Mouse (Mus musculus): ENCODE results near the gene Pmfbp1. TPM values are rescaled to one million over a fixed set of nuclear protein-coding genes. Genes with fewer than 3 reads are reported as not detected.

Gene Pmfbp1
- polyA plus RNA-seq, 1 experiment from 2014 or later: not detected

GRCm38 (mm10) chr8:109468112-109468511 is 25.7 kb upstream of the Pmfbp1 start:
- H3K27ac ChIP-seq: no peak overlapping the region
- H3K27me3 ChIP-seq: no peaks in the 10 kb centered on the region
- no peaks in the 10 kb centered on the region for H3K9me3 ChIP-seq
- peaks cover 19% of the 10 kb centered on the region for H3K4me1 ChIP-seq
- no peaks in the 10 kb centered on the region for H3K36me3 ChIP-seq
- H3K4me3 ChIP-seq: no peak overlapping the region
- H3K4me2 ChIP-seq: no peak overlapping the region
- 73% methylated on average over 11 of the region's 11 CpGs for WGBS
- no peak for ATAC-seq (ENCODE audit: borderline replicate concordance, extremely low read depth, low FRiP score, low TSS enrichment)
- H3K9ac ChIP-seq: no peak overlapping the region

- Histone ChIP-seq H3K27me3 (no peaks in the 10 kb centered on the region), H3K9me3 (no peaks in the 10 kb centered on the region), H3K27ac (no peak overlapping the region), H3K4me1 (no peaks in the 10 kb centered on the region), H3K36me3 (no peaks in the 10 kb centered on the region), H3K4me2 (no peak overlapping the region), H3K4me3 (no peak overlapping the region), H3K9ac (no peak overlapping the region)
- ATAC-seq (ENCODE audit: borderline replicate concordance, extremely low read depth, low FRiP score, low TSS enrichment): no peak
- WGBS: 56% methylated on average over 6 of the region's 6 CpGs
Measured at GRCm38 (mm10) chr8:109471876-109472275, 22.0 kb upstream of the Pmfbp1 start.

GRCm38 (mm10) chr8:109472400-109472799 is 21.4 kb upstream of the Pmfbp1 start:
- 75% methylated on average over 8 of the region's 8 CpGs for WGBS
- H3K4me1 ChIP-seq: no peaks in the 10 kb centered on the region
- no peak overlapping the region for H3K9ac ChIP-seq
- no peaks in the 10 kb centered on the region for H3K36me3 ChIP-seq
- no peak overlapping the region for H3K4me3 ChIP-seq
- no peaks in the 10 kb centered on the region for H3K9me3 ChIP-seq
- H3K4me2 ChIP-seq: no peak overlapping the region
- ATAC-seq (ENCODE audit: borderline replicate concordance, extremely low read depth, low FRiP score, low TSS enrichment): no peak
- H3K27ac ChIP-seq: no peak overlapping the region
- no peaks in the 10 kb centered on the region for H3K27me3 ChIP-seq

GRCm38 (mm10) chr8:109474442-109475121 is 19.2 kb upstream of the Pmfbp1 start:
- Histone ChIP-seq H3K36me3 (no peaks in the 10 kb centered on the region), H3K4me1 (no peaks in the 10 kb centered on the region), H3K4me2 (no peak overlapping the region), H3K27ac (no peak overlapping the region), H3K9me3 (no peaks in the 10 kb centered on the region), H3K27me3 (no peaks in the 10 kb centered on the region), H3K4me3 (no peak overlapping the region), H3K9ac (no peak overlapping the region)
- ATAC-seq (ENCODE audit: borderline replicate concordance, extremely low read depth, low FRiP score, low TSS enrichment): no peak
- WGBS: 53% methylated on average over 14 of the region's 14 CpGs

- no peak for ATAC-seq (ENCODE audit: borderline replicate concordance, extremely low read depth, low FRiP score, low TSS enrichment)
- H3K9ac ChIP-seq: no peak overlapping the region
- H3K4me3 ChIP-seq: no peak overlapping the region
- no peak overlapping the region for H3K27ac ChIP-seq
- no peaks in the 10 kb centered on the region for H3K36me3 ChIP-seq
- H3K9me3 ChIP-seq: no peaks in the 10 kb centered on the region
- H3K4me1 ChIP-seq: no peaks in the 10 kb centered on the region
- H3K27me3 ChIP-seq: no peaks in the 10 kb centered on the region
- no peak overlapping the region for H3K4me2 ChIP-seq
- 70% methylated on average over 4 of the region's 4 CpGs for WGBS
Measured at GRCm38 (mm10) chr8:109475436-109475835, 18.4 kb upstream of the Pmfbp1 start.

GRCm38 (mm10) chr8:109478586-109478985 is 15.2 kb upstream of the Pmfbp1 start:
- Histone ChIP-seq H3K27ac (no peak overlapping the region), H3K9ac (no peak overlapping the region), H3K9me3 (no peaks in the 10 kb centered on the region), H3K4me1 (no peaks in the 10 kb centered on the region), H3K4me2 (no peak overlapping the region), H3K36me3 (no peaks in the 10 kb centered on the region), H3K4me3 (no peak overlapping the region), H3K27me3 (no peaks in the 10 kb centered on the region)
- 63% methylated on average over 6 of the region's 6 CpGs for WGBS
- ATAC-seq (ENCODE audit: borderline replicate concordance, extremely low read depth, low FRiP score, low TSS enrichment): no peak

- Histone ChIP-seq H3K9ac (no peak overlapping the region), H3K27me3 (no peaks in the 10 kb centered on the region), H3K4me2 (no peak overlapping the region), H3K4me3 (no peak overlapping the region), H3K9me3 (no peaks in the 10 kb centered on the region), H3K36me3 (no peaks in the 10 kb centered on the region), H3K27ac (no peak overlapping the region), H3K4me1 (no peaks in the 10 kb centered on the region)
- 63% methylated on average over 11 of the region's 11 CpGs for WGBS
- no peak for ATAC-seq (ENCODE audit: borderline replicate concordance, extremely low read depth, low FRiP score, low TSS enrichment)
Measured at GRCm38 (mm10) chr8:109484741-109485140, 9.1 kb upstream of the Pmfbp1 start.

- Histone ChIP-seq H3K9ac (no peak overlapping the region), H3K36me3 (no peaks in the 10 kb centered on the region), H3K4me2 (no peak overlapping the region), H3K27me3 (no peaks in the 10 kb centered on the region), H3K4me1 (no peaks in the 10 kb centered on the region), H3K4me3 (no peak overlapping the region), H3K27ac (no peak overlapping the region), H3K9me3 (no peaks in the 10 kb centered on the region)
- ATAC-seq (ENCODE audit: borderline replicate concordance, extremely low read depth, low FRiP score, low TSS enrichment): no peak
- WGBS: 18% methylated on average over 6 of the region's 6 CpGs
Measured at GRCm38 (mm10) chr8:109485530-109485929, 8.3 kb upstream of the Pmfbp1 start.

GRCm38 (mm10) chr8:109492785-109493184 is 1.0 kb upstream of the Pmfbp1 start:
- ATAC-seq (ENCODE audit: borderline replicate concordance, extremely low read depth, low FRiP score, low TSS enrichment): no peak
- no peak overlapping the region for H3K4me2 ChIP-seq
- no peaks in the 10 kb centered on the region for H3K27me3 ChIP-seq
- no peak overlapping the region for H3K4me3 ChIP-seq
- H3K9me3 ChIP-seq: no peaks in the 10 kb centered on the region
- H3K27ac ChIP-seq: no peak overlapping the region
- no peak overlapping the region for H3K9ac ChIP-seq
- no peaks in the 10 kb centered on the region for H3K4me1 ChIP-seq
- H3K36me3 ChIP-seq: no peaks in the 10 kb centered on the region
- WGBS: 62% methylated on average over 6 of the region's 6 CpGs

GRCm38 (mm10) chr8:109494601-109495000 is 774 bp downstream of the Pmfbp1 start:
- 61% methylated on average over 2 of the region's 2 CpGs for WGBS

GRCm38 (mm10) chr8:109497431-109497830 is 3.6 kb downstream of the Pmfbp1 start:
- H3K4me1 ChIP-seq: 0 out of 2 replicates have a peak, but pooled peaks cover 4% of the 10 kb centered on the region
- H3K9me3 ChIP-seq: no peaks in the 10 kb centered on the region
- H3K27ac ChIP-seq: no peak overlapping the region
- no peak overlapping the region for H3K4me2 ChIP-seq
- ATAC-seq (ENCODE audit: borderline replicate concordance, extremely low read depth, low FRiP score, low TSS enrichment): no peak
- H3K4me3 ChIP-seq: no peak overlapping the region
- H3K36me3 ChIP-seq: no peaks in the 10 kb centered on the region
- no peak overlapping the region for H3K9ac ChIP-seq
- no peaks in the 10 kb centered on the region for H3K27me3 ChIP-seq
- 47% methylated on average over 5 of the region's 5 CpGs for WGBS

More at GRCm38 (mm10) chr8:109494601-109495000, 774 bp downstream of the Pmfbp1 start:
- Histone ChIP-seq H3K9ac (no peak overlapping the region), H3K27me3 (no peaks in the 10 kb centered on the region), H3K4me1 (0 out of 2 replicates have a peak, but pooled peaks cover 4% of the 10 kb centered on the region), H3K4me2 (no peak overlapping the region), H3K27ac (no peak overlapping the region), H3K9me3 (no peaks in the 10 kb centered on the region), H3K36me3 (no peaks in the 10 kb centered on the region), H3K4me3 (no peak overlapping the region)
- ATAC-seq (ENCODE audit: borderline replicate concordance, extremely low read depth, low FRiP score, low TSS enrichment): no peak

GRCm38 (mm10) chr8:109499009-109499717 is 5.3 kb downstream of the Pmfbp1 start:
- peak overlapping the region; percentile 20; the same call in 1 of the 2 replicates for H3K4me3 ChIP-seq
- ATAC-seq (ENCODE audit: borderline replicate concordance, extremely low read depth, low FRiP score, low TSS enrichment): peak; percentile 94
- 0 out of 2 replicates have a peak, but pooled peaks cover 4% of the 10 kb centered on the region for H3K4me1 ChIP-seq
- H3K27ac ChIP-seq: peak overlapping the region; percentile 66
- H3K9me3 ChIP-seq: no peaks in the 10 kb centered on the region
- no peaks in the 10 kb centered on the region for H3K36me3 ChIP-seq
- no peak overlapping the region for H3K9ac ChIP-seq
- WGBS: 45% methylated on average over 16 of the region's 16 CpGs
- H3K27me3 ChIP-seq: no peaks in the 10 kb centered on the region
- H3K4me2 ChIP-seq: peak overlapping the region; percentile 33; the same call in 1 of the 2 replicates

Data from lung, embryonic 15.5 days (tissue).